Mouse (Mus musculus): ENCODE measurements around the gene Zbtb8os. TPM values are rescaled to one million over a fixed set of nuclear protein-coding genes. Genes with fewer than 3 reads are reported as not detected.

Zbtb8os gene
- polyA plus RNA-seq, 1 experiment from 2014 or later: 38.9 TPM

- H3K36me3 ChIP-seq: no peaks in the 10 kb centered on the region
- H3K4me1 ChIP-seq: no peaks in the 10 kb centered on the region
- 2% methylated on average over 62 of the region's 65 CpGs for WGBS
- peak within 1 kb of the TSS; percentile 82 for H3K27ac ChIP-seq
- H3K9me3 ChIP-seq: no peaks in the 10 kb centered on the region
- H3K4me3 ChIP-seq: peak within 1 kb of the TSS; percentile 76
- peaks cover 27% of the 10 kb centered on the region for H3K27me3 ChIP-seq
- ATAC-seq (ENCODE audit: insufficient number of reproducible peaks, insufficient read depth, low FRiP score, low TSS enrichment): no peak
- peak within 1 kb of the TSS; percentile 71 for H3K4me2 ChIP-seq (replicated peaks)
- H3K9ac ChIP-seq: peak within 1 kb of the TSS; percentile 81
Observed at GRCm38 (mm10) chr4:129377601-129378390, 42.3 kb downstream of the Zbtb8os start, which contains the start of gene Zbtb8a. TSS of gene Zbtb8a (minus strand) at chr4:129378116.

- Histone ChIP-seq H3K9ac (no peak overlapping the region), H3K4me3 (no peak overlapping the region), H3K4me2 (replicated peaks) (no peak overlapping the region), H3K27me3 (peaks cover 27% of the 10 kb centered on the region), H3K4me1 (no peaks in the 10 kb centered on the region), H3K36me3 (no peaks in the 10 kb centered on the region), H3K27ac (no peak overlapping the region), H3K9me3 (no peaks in the 10 kb centered on the region)
- ATAC-seq (ENCODE audit: insufficient number of reproducible peaks, insufficient read depth, low FRiP score, low TSS enrichment): no peak
- WGBS: 86% methylated on average over 3 of the region's 3 CpGs
Observed at GRCm38 (mm10) chr4:129379805-129380204, 44.3 kb downstream of the Zbtb8os start.

GRCm38 (mm10) chr4:129381148-129381547, 45.7 kb downstream of the Zbtb8os start:
- Histone ChIP-seq H3K36me3 (no peaks in the 10 kb centered on the region), H3K27me3 (peaks cover 19% of the 10 kb centered on the region), H3K27ac (no peak overlapping the region), H3K4me2 (replicated peaks) (no peak overlapping the region), H3K9me3 (no peaks in the 10 kb centered on the region), H3K4me1 (no peaks in the 10 kb centered on the region), H3K9ac (no peak overlapping the region), H3K4me3 (no peak overlapping the region)
- no peak for ATAC-seq (ENCODE audit: insufficient number of reproducible peaks, insufficient read depth, low FRiP score, low TSS enrichment)
- 77% methylated on average over 8 of the region's 8 CpGs for WGBS

- no peaks in the 10 kb centered on the region for H3K9me3 ChIP-seq
- ATAC-seq (ENCODE audit: insufficient number of reproducible peaks, insufficient read depth, low FRiP score, low TSS enrichment): no peak
- H3K4me3 ChIP-seq: no peak overlapping the region
- H3K36me3 ChIP-seq: no peaks in the 10 kb centered on the region
- no peak overlapping the region for H3K9ac ChIP-seq
- H3K27me3 ChIP-seq: peaks cover 12% of the 10 kb centered on the region
- no peaks in the 10 kb centered on the region for H3K4me1 ChIP-seq
- no peak overlapping the region for H3K27ac ChIP-seq
- H3K4me2 ChIP-seq (replicated peaks): no peak overlapping the region
- 87% methylated on average over 9 of the region's 9 CpGs for WGBS
Observed at GRCm38 (mm10) chr4:129382029-129382428, 46.5 kb downstream of the Zbtb8os start.

GRCm38 (mm10) chr4:129382488-129382887, 47.0 kb downstream of the Zbtb8os start:
- no peak overlapping the region for H3K27ac ChIP-seq
- no peak overlapping the region for H3K4me2 ChIP-seq (replicated peaks)
- no peaks in the 10 kb centered on the region for H3K4me1 ChIP-seq
- H3K36me3 ChIP-seq: no peaks in the 10 kb centered on the region
- ATAC-seq (ENCODE audit: insufficient number of reproducible peaks, insufficient read depth, low FRiP score, low TSS enrichment): no peak
- peaks cover 11% of the 10 kb centered on the region for H3K27me3 ChIP-seq
- H3K9me3 ChIP-seq: no peaks in the 10 kb centered on the region
- H3K9ac ChIP-seq: no peak overlapping the region
- no peak overlapping the region for H3K4me3 ChIP-seq
- WGBS: 92% methylated on average over 2 of the region's 2 CpGs

- H3K4me3 ChIP-seq: no peak overlapping the region
- 92% methylated on average over 3 of the region's 3 CpGs for WGBS
- no peaks in the 10 kb centered on the region for H3K9me3 ChIP-seq
- no peaks in the 10 kb centered on the region for H3K36me3 ChIP-seq
- H3K27ac ChIP-seq: no peak overlapping the region
- ATAC-seq (ENCODE audit: insufficient number of reproducible peaks, insufficient read depth, low FRiP score, low TSS enrichment): no peak
- H3K27me3 ChIP-seq: peaks cover 11% of the 10 kb centered on the region
- no peak overlapping the region for H3K9ac ChIP-seq
- H3K4me2 ChIP-seq (replicated peaks): no peak overlapping the region
- H3K4me1 ChIP-seq: no peaks in the 10 kb centered on the region
Observed at GRCm38 (mm10) chr4:129383586-129383985, 48.1 kb downstream of the Zbtb8os start.

- Histone ChIP-seq H3K4me3 (no peak overlapping the region), H3K4me1 (no peaks in the 10 kb centered on the region), H3K27me3 (0 out of 2 replicates have a peak, but pooled peaks cover 5% of the 10 kb centered on the region), H3K27ac (no peak overlapping the region), H3K4me2 (replicated peaks) (no peak overlapping the region), H3K9ac (no peak overlapping the region), H3K9me3 (no peaks in the 10 kb centered on the region), H3K36me3 (no peaks in the 10 kb centered on the region)
- WGBS: 37% methylated on average over 6 of the region's 6 CpGs
- ATAC-seq (ENCODE audit: insufficient number of reproducible peaks, insufficient read depth, low FRiP score, low TSS enrichment): no peak
Observed at GRCm38 (mm10) chr4:129384440-129384839, 48.9 kb downstream of the Zbtb8os start.

GRCm38 (mm10) chr4:129385685-129386084, 50.2 kb downstream of the Zbtb8os start:
- Histone ChIP-seq H3K27ac (no peak overlapping the region), H3K9ac (no peak overlapping the region), H3K9me3 (no peaks in the 10 kb centered on the region), H3K27me3 (no peaks in the 10 kb centered on the region), H3K4me2 (replicated peaks) (no peak overlapping the region), H3K4me3 (no peak overlapping the region), H3K4me1 (no peaks in the 10 kb centered on the region), H3K36me3 (no peaks in the 10 kb centered on the region)
- 88% methylated on average over 11 of the region's 11 CpGs for WGBS
- ATAC-seq (ENCODE audit: insufficient number of reproducible peaks, insufficient read depth, low FRiP score, low TSS enrichment): no peak

GRCm38 (mm10) chr4:129386269-129386946, 50.9 kb downstream of the Zbtb8os start:
- no peak overlapping the region for H3K4me3 ChIP-seq
- no peak overlapping the region for H3K27ac ChIP-seq
- no peaks in the 10 kb centered on the region for H3K36me3 ChIP-seq
- no peak overlapping the region for H3K4me2 ChIP-seq (replicated peaks)
- H3K27me3 ChIP-seq: no peaks in the 10 kb centered on the region
- H3K9me3 ChIP-seq: no peaks in the 10 kb centered on the region
- no peak overlapping the region for H3K9ac ChIP-seq
- H3K4me1 ChIP-seq: no peaks in the 10 kb centered on the region
- 86% methylated on average over 8 of the region's 8 CpGs for WGBS
- ATAC-seq (ENCODE audit: insufficient number of reproducible peaks, insufficient read depth, low FRiP score, low TSS enrichment): no peak

- H3K27ac ChIP-seq: no peak overlapping the region
- H3K4me2 ChIP-seq (replicated peaks): no peak overlapping the region
- no peak overlapping the region for H3K9ac ChIP-seq
- no peaks in the 10 kb centered on the region for H3K9me3 ChIP-seq
- ATAC-seq (ENCODE audit: insufficient number of reproducible peaks, insufficient read depth, low FRiP score, low TSS enrichment): no peak
- H3K27me3 ChIP-seq: no peaks in the 10 kb centered on the region
- no peaks in the 10 kb centered on the region for H3K4me1 ChIP-seq
- 76% methylated on average over 2 of the region's 2 CpGs for WGBS
- no peak overlapping the region for H3K4me3 ChIP-seq
- no peaks in the 10 kb centered on the region for H3K36me3 ChIP-seq
Observed at GRCm38 (mm10) chr4:129386989-129387388, 51.5 kb downstream of the Zbtb8os start.

GRCm38 (mm10) chr4:129388404-129388803, 52.9 kb downstream of the Zbtb8os start:
- WGBS: 79% methylated on average over 5 of the region's 5 CpGs

GRCm38 (mm10) chr4:129390216-129390743, 54.8 kb downstream of the Zbtb8os start:
- WGBS: 86% methylated on average over 14 of the region's 14 CpGs
- H3K36me3 ChIP-seq: no peaks in the 10 kb centered on the region
- no peaks in the 10 kb centered on the region for H3K9me3 ChIP-seq
- H3K4me2 ChIP-seq (replicated peaks): no peak overlapping the region
- no peak overlapping the region for H3K4me3 ChIP-seq
- no peak overlapping the region for H3K9ac ChIP-seq
- no peak for ATAC-seq (ENCODE audit: insufficient number of reproducible peaks, insufficient read depth, low FRiP score, low TSS enrichment)
- H3K4me1 ChIP-seq: no peaks in the 10 kb centered on the region; the same call in 1 of the 2 replicates
- no peak overlapping the region for H3K27ac ChIP-seq
- H3K27me3 ChIP-seq: no peaks in the 10 kb centered on the region

More at GRCm38 (mm10) chr4:129388404-129388803, 52.9 kb downstream of the Zbtb8os start:
- Histone ChIP-seq H3K36me3 (no peaks in the 10 kb centered on the region), H3K9me3 (no peaks in the 10 kb centered on the region), H3K27ac (no peak overlapping the region), H3K9ac (no peak overlapping the region), H3K27me3 (no peaks in the 10 kb centered on the region), H3K4me1 (no peaks in the 10 kb centered on the region), H3K4me3 (no peak overlapping the region), H3K4me2 (replicated peaks) (no peak overlapping the region)
- no peak for ATAC-seq (ENCODE audit: insufficient number of reproducible peaks, insufficient read depth, low FRiP score, low TSS enrichment)
